Mouse (Mus musculus): ENCODE results near the gene Inpp5f.

The Inpp5f gene

GRCm38 (mm10) chr7:128744684-128745485 lies 133.8 kb downstream of the Inpp5f start, which contains the start of gene Sec23ip:
Gene Sec23ip, plus strand, starts transcription at chr7:128744943.
- peak; percentile 100 for DNase-seq
